Mouse (Mus musculus) adrenal gland, adult 2 months (tissue): ENCODE results near the gene H2afy. TPM values are rescaled to one million over a fixed set of nuclear protein-coding genes. Genes with fewer than 3 reads are reported as not detected.

ENCODE experiments used
- DNase-seq: peaks from one replicate; pipeline ENCODE4 v3.0.0; 2021
- polyA plus RNA-seq: library from polyadenylated mRNA; depleted of rRNA; stranded (reverse); fragments of >200 nt; gene quantifications from 2 replicates; pipeline ENCODE4 v1.2.3, GENCODE M21; 2012
- total RNA-seq, 2 experiments: library from RNA; stranded (reverse); gene quantifications; 2 replicates each; pipeline ENCODE4 v1.2.3; 2021

H2afy gene
- total and polyA plus RNA-seq, 3 experiments: 123 to 138 (median 127) TPM

DNA sequence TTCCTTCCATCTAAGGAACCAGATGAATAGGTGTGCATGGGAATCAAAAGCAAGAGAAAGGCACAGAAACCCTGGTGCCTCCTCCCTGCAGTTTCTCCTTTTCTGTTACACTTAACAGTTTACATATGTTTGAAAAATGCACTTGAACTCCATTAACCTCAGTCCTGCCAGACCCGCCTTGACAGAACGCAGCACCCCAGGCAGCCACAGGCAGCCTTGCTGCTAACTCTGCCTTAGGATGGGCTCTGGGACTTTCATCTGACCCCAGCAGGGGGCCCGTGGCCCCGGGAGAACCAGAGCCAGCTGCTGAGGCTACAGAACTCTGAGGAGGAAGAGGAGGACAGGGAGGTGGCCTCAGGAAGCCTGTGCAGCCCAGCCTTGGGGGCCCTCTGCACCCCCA lies 23.7 kb downstream of the H2afy start:
- no peak for DNase-seq

DNA sequence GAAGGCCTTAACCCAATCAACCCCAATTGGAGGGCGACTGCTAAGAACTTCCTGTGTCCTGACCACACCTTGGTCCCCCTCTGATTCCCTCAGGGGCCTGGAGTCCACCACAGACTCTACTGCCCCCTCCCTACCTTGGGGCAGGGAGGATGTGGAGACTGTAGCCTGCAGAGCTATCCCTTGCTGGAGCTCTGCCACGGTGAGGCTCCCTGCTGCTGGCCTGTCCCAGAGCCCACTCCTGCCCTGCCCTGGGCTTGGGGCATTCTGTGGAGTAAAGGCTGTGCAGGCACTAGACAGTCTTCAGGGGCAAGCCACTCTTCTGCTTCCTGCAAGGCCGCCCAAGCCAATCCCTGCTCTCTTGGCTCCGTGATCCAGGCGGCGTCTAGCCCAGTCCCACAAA lies 24.6 kb downstream of the H2afy start:
- DNase-seq: no peak

DNA sequence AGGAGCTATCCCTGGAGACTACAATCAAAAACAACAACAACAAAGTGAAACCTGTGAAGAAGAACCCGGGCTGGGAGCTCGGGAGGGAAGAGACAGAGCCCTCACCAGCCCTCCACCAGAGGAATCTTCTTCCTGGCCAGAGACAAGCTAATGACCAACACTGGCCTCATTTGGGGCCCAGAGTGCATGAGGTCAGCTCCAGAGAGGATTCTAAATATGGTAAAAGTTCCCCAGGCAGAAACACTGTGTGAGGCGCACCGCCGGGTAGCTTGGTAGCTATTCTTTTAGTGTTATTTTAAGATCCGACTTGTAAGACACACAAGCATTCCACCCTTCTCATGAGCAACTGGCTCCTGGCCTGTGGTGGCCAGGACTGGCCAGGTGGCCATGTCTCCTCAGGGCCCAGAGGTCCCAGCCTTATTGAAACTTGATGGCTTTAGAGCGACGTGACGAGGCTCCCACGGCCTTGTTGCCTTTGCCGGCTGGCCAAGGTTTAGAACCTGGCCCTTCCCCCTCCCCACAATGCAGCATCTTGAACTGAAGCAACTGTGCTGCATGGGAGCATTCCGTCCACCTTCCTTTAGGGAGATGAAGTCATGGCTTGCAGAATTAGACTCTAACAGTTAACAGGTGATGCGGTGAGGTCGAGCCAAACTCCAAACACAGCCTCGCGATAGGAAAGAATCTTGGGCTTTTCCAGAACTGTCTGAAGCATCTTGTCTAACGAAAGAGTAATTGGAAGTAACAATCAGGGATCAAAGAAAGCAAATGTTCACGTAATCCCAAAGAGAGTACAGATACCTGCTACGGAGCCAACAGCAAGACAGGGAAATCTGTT lies 25.2 kb downstream of the H2afy start:
- no peak for DNase-seq

GRCm38 (mm10) chr13:56109703-56110102 lies 26.5 kb downstream of the H2afy start:
- DNase-seq: no peak

DNA sequence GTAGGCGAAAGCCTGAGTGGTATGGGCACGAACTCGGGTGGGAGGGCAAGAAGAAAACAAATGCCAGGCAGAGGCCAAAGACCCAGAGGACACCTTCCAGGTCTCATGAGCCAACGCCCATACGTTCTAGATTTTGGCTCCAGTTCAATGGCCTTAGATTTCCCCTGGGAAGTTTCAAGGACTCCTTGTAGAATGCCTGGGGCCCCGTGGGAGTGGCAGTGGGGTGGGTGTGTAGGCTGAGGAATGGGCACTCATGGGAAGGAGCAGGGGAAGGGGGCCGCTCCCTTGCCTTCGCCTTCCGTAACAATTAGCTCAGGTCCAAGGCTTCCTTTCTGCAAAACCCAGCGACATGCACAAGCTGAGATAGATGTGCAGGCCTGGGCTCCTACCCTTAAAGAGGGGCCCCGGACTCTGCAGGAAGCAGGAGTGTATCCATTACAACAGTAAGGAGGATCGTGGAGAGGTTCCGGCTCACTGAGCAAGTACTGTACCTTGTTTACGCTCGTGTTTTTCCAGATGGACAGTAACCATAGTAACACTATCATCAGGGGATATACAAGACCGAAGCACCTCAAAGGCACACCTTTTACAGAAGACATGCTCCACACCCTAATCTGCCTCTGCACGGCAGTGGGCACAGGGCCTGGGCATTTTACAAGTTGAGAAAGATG lies 27.2 kb downstream of the H2afy start:
- no peak for DNase-seq

DNA sequence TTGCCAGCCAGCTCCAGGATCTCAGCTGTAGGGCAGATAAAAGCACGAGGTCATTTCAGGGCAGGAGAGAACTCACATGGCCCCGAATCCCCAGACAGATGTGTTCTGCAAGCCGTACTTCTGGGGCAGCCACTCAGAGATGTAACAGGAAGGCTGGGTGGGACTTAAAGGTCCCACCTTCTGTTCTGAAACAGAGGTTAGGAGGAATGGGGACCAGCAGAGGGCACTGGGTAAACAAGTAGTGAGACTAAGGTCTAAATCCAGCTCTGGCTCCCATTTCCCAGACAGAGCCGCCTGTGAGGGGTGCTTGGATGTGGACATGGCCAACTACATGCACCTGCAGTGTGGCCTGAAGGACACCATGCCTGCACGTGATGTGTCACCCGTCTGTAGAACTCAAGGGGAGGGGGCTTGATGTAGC lies 31.2 kb downstream of the H2afy start:
- DNase-seq: no peak

GRCm38 (mm10) chr13:56103796-56104746 lies 32.1 kb downstream of the H2afy start:
- DNase-seq: no peak

- DNase-seq: no peak
Measured at GRCm38 (mm10) chr13:56102160-56102559, 34.0 kb downstream of the H2afy start.

DNA sequence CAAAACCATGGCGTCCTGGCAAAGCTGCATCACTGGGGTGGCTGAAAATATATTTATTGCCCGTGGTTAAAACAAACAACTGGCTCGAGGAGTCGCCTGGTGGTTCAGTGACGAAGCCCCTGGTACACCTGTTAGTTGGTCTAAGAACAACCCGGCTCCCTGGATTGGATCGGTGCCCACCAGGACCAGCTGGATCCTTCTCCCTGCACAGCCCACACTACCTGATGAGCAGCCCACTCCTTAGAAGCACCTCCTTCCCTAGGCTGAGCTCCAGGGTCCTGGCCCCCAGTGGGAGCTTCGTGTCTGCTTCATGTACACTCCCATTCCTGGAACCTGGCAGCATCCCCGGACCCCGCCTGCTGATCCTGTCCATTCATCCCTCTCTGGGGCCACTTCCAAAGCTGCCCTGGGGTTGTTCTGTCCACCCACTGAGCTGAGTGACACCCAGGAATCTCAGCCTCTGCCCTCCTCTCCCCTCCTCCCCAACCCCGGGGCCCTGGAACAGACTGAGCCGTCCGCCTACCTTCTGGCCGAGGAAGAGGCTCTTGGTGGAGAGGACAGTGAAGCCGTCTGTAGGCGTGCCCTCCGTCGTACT lies 40.5 kb downstream of the H2afy start:
- DNase-seq: no peak

DNA sequence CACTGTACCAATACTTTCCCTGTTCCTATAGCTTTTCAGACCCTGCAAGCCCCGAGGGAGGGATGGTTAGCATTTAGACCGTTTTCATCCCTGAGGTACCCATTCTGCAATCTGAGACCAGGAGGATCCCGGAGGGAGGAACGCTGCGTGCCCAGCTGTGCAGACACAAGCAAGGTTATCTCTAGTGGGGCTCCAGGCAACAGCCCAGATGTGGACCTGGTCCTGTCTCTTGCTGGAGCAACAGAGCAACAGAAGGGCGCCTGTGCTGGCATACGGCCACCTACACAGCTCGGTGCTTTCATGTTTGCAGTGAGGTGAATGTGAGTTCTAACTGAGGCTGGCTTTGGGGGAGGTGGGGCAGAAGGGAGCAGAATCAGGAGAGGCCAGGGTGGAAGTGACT lies 41.6 kb downstream of the H2afy start:
- no peak for DNase-seq

GRCm38 (mm10) chr13:56093680-56094079 lies 42.5 kb downstream of the H2afy start:
- no peak for DNase-seq

DNA sequence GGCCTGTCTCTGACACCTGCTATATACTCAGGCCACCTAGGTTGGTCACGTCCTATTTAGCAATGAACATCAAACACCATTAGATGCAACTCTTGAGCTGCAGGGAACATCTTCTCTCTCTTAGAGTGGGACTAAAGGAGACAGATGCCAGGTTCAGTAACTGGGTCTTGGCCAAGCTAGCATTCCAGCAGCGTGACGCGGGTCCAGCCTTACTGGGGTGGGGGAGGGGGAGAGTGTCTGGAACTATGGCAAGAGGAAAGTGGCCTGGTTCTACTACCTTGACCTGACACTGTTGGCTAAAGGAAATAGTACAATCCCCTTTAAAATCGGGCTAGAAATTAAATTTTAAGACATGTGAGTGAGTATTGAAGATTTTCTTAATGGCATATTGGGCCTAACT lies 43.6 kb downstream of the H2afy start:
- DNase-seq: peak; percentile 45

GRCm38 (mm10) chr13:56090597-56090996 lies 45.6 kb downstream of the H2afy start:
- DNase-seq: no peak

DNA sequence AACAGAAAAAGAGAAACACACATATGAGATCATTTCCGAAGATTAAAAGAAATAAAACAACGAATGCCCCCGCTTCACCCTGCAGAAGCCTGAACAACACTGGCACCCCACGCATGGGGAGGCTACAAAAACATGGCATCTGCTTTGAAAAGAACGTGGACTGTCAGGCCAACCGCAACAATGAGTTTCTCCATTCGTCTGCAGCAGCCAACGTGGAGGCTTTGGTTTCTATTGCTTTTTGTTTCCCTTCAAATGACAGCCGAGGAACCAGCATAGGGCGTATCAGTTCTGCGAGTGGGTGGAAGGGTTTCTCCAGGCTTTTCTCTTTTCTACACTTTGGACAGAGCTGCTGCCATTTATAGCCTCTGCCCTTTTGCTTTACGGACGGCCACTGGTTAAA lies 47.6 kb downstream of the H2afy start:
- no peak for DNase-seq

- DNase-seq: no peak
Measured at GRCm38 (mm10) chr13:56087936-56088335, 48.2 kb downstream of the H2afy start.

DNA sequence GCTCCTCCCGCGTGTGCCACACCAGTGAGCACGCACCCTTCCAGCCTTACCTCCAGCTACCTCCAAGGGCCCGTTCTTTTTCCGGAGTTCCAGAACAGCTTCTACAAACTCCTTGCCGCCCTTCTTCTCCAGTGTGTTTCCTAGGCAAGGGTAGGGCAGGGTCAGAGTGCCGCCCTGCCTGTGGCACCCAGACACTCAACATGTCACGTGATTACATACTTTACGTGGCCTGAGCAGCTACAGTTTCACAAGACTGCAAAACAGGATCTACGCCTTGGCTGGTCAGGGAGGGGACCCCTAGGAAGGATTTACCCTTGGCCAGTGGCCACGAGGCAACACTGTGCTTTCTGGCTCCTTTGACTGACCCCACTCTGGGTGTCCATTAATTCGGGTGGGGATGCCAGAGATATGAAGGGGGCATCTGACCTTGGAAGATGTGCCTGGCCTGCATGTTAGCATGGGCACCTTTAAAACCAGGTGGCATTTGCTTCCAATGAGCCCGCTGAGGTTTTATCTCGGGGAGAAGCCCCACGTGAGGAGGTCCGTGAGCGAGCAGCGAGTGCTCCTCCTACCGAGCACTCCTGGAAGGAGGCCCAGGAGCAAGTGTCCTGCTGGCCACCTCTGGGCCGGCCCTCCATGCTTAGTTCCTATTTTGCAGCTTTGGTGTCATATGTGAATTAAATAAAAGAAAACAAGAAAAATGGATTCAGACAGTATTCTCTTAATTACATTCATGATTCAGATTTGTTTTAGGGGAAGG lies 51.8 kb downstream of the H2afy start:
- no peak for DNase-seq

DNA sequence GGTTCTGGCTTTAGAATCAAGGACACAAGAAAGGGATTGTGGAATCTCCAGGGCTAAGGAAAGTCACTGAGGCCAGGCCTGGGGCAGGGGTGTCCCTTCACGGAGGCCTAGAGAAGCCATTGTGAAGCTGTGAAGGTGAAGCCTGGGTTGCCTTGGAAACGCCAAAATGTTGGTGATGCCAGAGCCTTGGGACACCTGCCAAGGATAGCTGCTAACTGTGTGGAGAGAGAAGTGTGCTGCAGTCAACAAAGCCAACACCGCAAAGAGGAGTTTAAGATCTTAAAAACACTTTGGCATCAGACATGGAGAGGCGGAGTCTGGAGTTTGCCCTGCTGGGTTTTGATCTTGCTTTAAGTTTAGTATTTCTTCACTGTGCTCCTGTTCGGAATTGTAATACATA lies 54.5 kb downstream of the H2afy start:
- peak; percentile 49 for DNase-seq

- DNase-seq: no peak
Measured at GRCm38 (mm10) chr13:56079616-56080015, 56.5 kb downstream of the H2afy start.

DNA sequence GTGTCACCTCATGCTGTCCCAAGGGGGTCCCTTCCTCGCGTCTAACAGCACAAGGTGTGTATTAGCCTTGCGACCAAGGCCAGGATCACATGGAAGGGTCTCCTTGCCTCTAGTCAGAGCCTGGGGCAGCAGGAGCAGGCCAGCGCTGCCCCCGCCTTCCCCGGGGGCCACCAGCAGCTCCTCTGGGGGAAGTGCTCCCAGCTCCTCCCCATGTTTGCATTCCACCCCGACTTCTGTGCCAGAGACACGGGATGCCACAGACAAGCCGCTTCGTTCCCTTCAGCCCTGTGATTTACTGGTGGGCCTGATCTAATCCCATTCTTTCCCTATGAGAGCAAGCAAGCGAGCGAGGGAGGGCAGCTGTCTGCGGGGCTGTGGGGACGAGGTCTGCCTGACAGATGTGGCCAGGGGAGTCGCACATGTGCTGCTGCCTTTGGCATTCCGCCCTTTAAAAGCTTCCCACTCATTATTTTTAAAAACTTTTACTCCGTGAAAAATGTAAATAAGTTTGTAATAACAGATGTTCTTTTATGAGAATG lies 57.4 kb downstream of the H2afy start:
- no peak for DNase-seq

DNA sequence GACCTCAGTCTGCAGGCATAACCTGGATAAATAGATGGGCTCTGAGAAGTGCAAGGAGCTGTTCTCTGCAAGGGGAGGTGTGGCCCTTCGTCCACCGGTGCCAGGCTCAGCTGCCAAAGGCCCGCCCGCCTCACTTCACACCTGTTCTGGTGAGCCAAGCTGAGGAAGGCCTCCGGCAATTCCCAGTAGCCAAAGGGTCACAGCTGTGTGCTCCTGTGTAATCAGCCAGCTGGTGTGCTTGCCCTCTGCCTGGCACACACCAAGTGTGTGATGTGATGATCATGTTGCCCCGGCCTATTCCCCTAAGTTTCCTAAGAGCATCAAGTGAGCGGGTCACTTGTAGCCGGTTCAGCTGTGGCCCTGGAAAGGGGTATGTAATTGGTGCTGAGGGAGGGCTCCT lies 60.2 kb downstream of the H2afy start:
- no peak for DNase-seq

DNA sequence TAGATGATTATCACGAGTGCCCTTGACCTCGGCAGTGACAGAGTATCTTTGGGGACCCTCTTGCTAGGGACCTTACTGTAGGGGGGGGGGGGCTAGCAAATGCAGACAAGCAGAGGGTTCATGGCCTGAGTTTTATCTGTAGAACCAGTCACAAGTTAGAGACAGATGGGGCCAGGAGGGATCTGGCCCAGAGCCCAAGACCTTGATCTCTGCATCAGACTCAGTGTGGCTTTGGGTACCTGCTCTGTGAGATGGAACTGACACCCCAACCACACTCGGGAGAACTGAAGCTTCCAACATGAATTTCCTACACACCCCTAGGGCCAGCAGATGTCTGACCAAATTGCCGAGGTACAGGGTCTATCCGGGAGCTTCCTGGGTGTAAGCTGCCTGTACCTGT lies 63.0 kb downstream of the H2afy start:
- no peak for DNase-seq
